Mouse (Mus musculus): ENCODE measurements around the gene Psma7.

Psma7 gene

GRCm38 (mm10) chr2:180006352-180007017, 35.7 kb downstream of the Psma7 start:
- DNase-seq (ENCODE audit: extremely low read depth, insufficient read length, low spot score), result no peak

- no peak for DNase-seq (ENCODE audit: extremely low read depth, insufficient read length, low spot score)
Observed at GRCm38 (mm10) chr2:180005656-180006351, 36.4 kb downstream of the Psma7 start.

- no peak for DNase-seq (ENCODE audit: extremely low read depth, insufficient read length, low spot score)
Observed at GRCm38 (mm10) chr2:180001635-180002034, 40.6 kb downstream of the Psma7 start.

- no peak for DNase-seq (ENCODE audit: extremely low read depth, insufficient read length, low spot score)
Observed at GRCm38 (mm10) chr2:179998431-179998830, 43.8 kb downstream of the Psma7 start.

GRCm38 (mm10) chr2:179993071-179993470, 49.2 kb downstream of the Psma7 start:
- no peak for DNase-seq (ENCODE audit: extremely low read depth, insufficient read length, low spot score)

GRCm38 (mm10) chr2:179989098-179989497, 53.1 kb downstream of the Psma7 start:
- DNase-seq (ENCODE audit: extremely low read depth, insufficient read length, low spot score), result no peak

- no peak for DNase-seq (ENCODE audit: extremely low read depth, insufficient read length, low spot score)
Observed at GRCm38 (mm10) chr2:179986437-179987022, 55.7 kb downstream of the Psma7 start.
